Mouse (Mus musculus): ENCODE data around the gene Slc35a2. TPM values are rescaled to one million over a fixed set of nuclear protein-coding genes. Genes with fewer than 3 reads are reported as not detected.

Slc35a2 gene
- polyA plus RNA-seq, 1 experiment from 2014 or later, result 34.6 TPM

Other genes with a start within 250 kb of the Slc35a2 start
- gene Syp, start 245.6 kb upstream of the Slc35a2 start, polyA plus RNA-seq (2015; fragmentation: Nextera tagmentation; extraction: Ambion mirVana), result 87.9 and 88.4 TPM in 2 replicates
- gene Prickle3, start 226.8 kb upstream of the Slc35a2 start, polyA plus RNA-seq (2015; fragmentation: Nextera tagmentation; extraction: Ambion mirVana), result 1.1 and 1.2 TPM in 2 replicates
- gene Plp2, start 212.6 kb upstream of the Slc35a2 start, polyA plus RNA-seq (2015; fragmentation: Nextera tagmentation; extraction: Ambion mirVana), result 20.3 and 22.2 TPM in 2 replicates
- 0.06 and 0.09 TPM in 2 replicates for gene Magix, start 202.8 kb upstream of the Slc35a2 start, polyA plus RNA-seq (2015; fragmentation: Nextera tagmentation; extraction: Ambion mirVana)
- 45.1 and 45.6 TPM in 2 replicates for gene Gpkow, start 186.9 kb upstream of the Slc35a2 start, polyA plus RNA-seq (2015; fragmentation: Nextera tagmentation; extraction: Ambion mirVana)
- gene Wdr45, start 169.7 kb upstream of the Slc35a2 start, polyA plus RNA-seq (2015; fragmentation: Nextera tagmentation; extraction: Ambion mirVana), result 31.8 and 34.9 TPM in 2 replicates
- not detected in 2 replicates for gene Gm45208, start 161.8 kb upstream of the Slc35a2 start, polyA plus RNA-seq (2015; fragmentation: Nextera tagmentation; extraction: Ambion mirVana)
- 110 and 111 TPM in 2 replicates for gene Praf2, start 155.6 kb upstream of the Slc35a2 start, polyA plus RNA-seq (2015; fragmentation: Nextera tagmentation; extraction: Ambion mirVana)
- 46.0 and 51.0 TPM in 2 replicates for gene Ccdc120, start 133.1 kb upstream of the Slc35a2 start, polyA plus RNA-seq (2015; fragmentation: Nextera tagmentation; extraction: Ambion mirVana)
- gene Tfe3, start 121.5 kb upstream of the Slc35a2 start, polyA plus RNA-seq (2015; fragmentation: Nextera tagmentation; extraction: Ambion mirVana), result 25.3 and 30.4 TPM in 2 replicates
- gene Gripap1, start 94.3 kb upstream of the Slc35a2 start, polyA plus RNA-seq (2015; fragmentation: Nextera tagmentation; extraction: Ambion mirVana), result 76.5 and 81.7 TPM in 2 replicates
- 1.4 and 2.1 TPM in 2 replicates for gene Kcnd1, start 61.7 kb upstream of the Slc35a2 start, polyA plus RNA-seq (2015; fragmentation: Nextera tagmentation; extraction: Ambion mirVana)
- 46.4 and 53.2 TPM in 2 replicates for gene Otud5, start 42.7 kb upstream of the Slc35a2 start, polyA plus RNA-seq (2015; fragmentation: Nextera tagmentation; extraction: Ambion mirVana)
- 20.8 and 21.9 TPM in 2 replicates for gene Pim2, start 5.8 kb upstream of the Slc35a2 start, polyA plus RNA-seq (2015; fragmentation: Nextera tagmentation; extraction: Ambion mirVana)
- 216 and 236 TPM in 2 replicates for gene Pqbp1, start 15.2 kb downstream of the Slc35a2 start, polyA plus RNA-seq (2015; fragmentation: Nextera tagmentation; extraction: Ambion mirVana)
- 171 and 173 TPM in 2 replicates for gene Timm17b, start 15.3 kb downstream of the Slc35a2 start, polyA plus RNA-seq (2015; fragmentation: Nextera tagmentation; extraction: Ambion mirVana)
- not detected in 2 replicates for gene Gm10491, start 23.8 kb downstream of the Slc35a2 start, polyA plus RNA-seq (2015; fragmentation: Nextera tagmentation; extraction: Ambion mirVana)
- not detected in 2 replicates for gene Gm10490, start 25.5 kb downstream of the Slc35a2 start, polyA plus RNA-seq (2015; fragmentation: Nextera tagmentation; extraction: Ambion mirVana)
- 164 and 172 TPM in 2 replicates for gene Pcsk1n, start 35.8 kb downstream of the Slc35a2 start, polyA plus RNA-seq (2015; fragmentation: Nextera tagmentation; extraction: Ambion mirVana)
- 0.24 TPM in 1 of 2 replicates, not detected in the other for gene Eras, start 44.6 kb downstream of the Slc35a2 start, polyA plus RNA-seq (2015; fragmentation: Nextera tagmentation; extraction: Ambion mirVana)
- 76.7 and 78.2 TPM in 2 replicates for gene Hdac6, start 63.9 kb downstream of the Slc35a2 start, polyA plus RNA-seq (2015; fragmentation: Nextera tagmentation; extraction: Ambion mirVana)
- gene Gata1, start 94.0 kb downstream of the Slc35a2 start, polyA plus RNA-seq (2015; fragmentation: Nextera tagmentation; extraction: Ambion mirVana), result 0.24 and 0.31 TPM in 2 replicates
- 0.26 TPM in 1 of 2 replicates, not detected in the other for gene Glod5, start 134.5 kb downstream of the Slc35a2 start, polyA plus RNA-seq (2015; fragmentation: Nextera tagmentation; extraction: Ambion mirVana)
- 49.9 and 50.4 TPM in 2 replicates for gene Suv39h1, start 190.7 kb downstream of the Slc35a2 start, polyA plus RNA-seq (2015; fragmentation: Nextera tagmentation; extraction: Ambion mirVana)
- gene Was, start 206.5 kb downstream of the Slc35a2 start, polyA plus RNA-seq (2015; fragmentation: Nextera tagmentation; extraction: Ambion mirVana), result 0.15 TPM in 1 of 2 replicates, not detected in the other
- gene Wdr13, start 248.9 kb downstream of the Slc35a2 start, polyA plus RNA-seq (2015; fragmentation: Nextera tagmentation; extraction: Ambion mirVana), result 56.8 and 58.0 TPM in 2 replicates